Mouse (Mus musculus) forebrain, embryonic 13.5 days (tissue): ENCODE results near the gene Dcaf8. TPM values are rescaled to one million over a fixed set of nuclear protein-coding genes. Genes with fewer than 3 reads are reported as not detected.
A peak's percentile ranks its signal among the peaks of the same experiment; 100 is the strongest.

ENCODE experiments used
- ATAC-seq: fragments of 200-750 bp; cut with Nextera tagmentation; 2 replicates; pipeline ENCODE4 v1.8.0; 2017
- H3K27ac ChIP-seq: fragments of 300-500 bp; sonication (generic); 2 replicates; pipeline ENCODE4 v1.5.1; 2015; ENCODE audit warnings: inconsistent platforms, mild to moderate bottlenecking, moderate library complexity
- H3K27me3 ChIP-seq: fragments of 300-500 bp; sonication (generic); 2 replicates; pipeline ENCODE4 v1.6.1; 2015; ENCODE audit warnings: mild to moderate bottlenecking, inconsistent platforms
- H3K36me3 ChIP-seq: fragments of 300-500 bp; sonication (generic); 2 replicates; pipeline ENCODE4 v1.6.1; 2015; ENCODE audit warnings: mild to moderate bottlenecking, inconsistent platforms; ENCODE audit not compliant: poor library complexity, severe bottlenecking
- H3K4me1 ChIP-seq: fragments of 300-500 bp; sonication (generic); 2 replicates; pipeline ENCODE4 v1.6.1; 2015; ENCODE audit warnings: inconsistent platforms
- H3K4me2 ChIP-seq: fragments of 300-500 bp; sonication (generic); 2 replicates; pipeline ENCODE4 v1.6.1; 2015; ENCODE audit warnings: inconsistent platforms, mild to moderate bottlenecking, moderate library complexity
- H3K4me3 ChIP-seq: fragments of 300-500 bp; sonication (generic); 2 replicates; pipeline ENCODE4 v1.5.1; 2015; ENCODE audit warnings: mild to moderate bottlenecking, inconsistent platforms
- H3K9ac ChIP-seq: fragments of 300-500 bp; sonication (generic); 2 replicates; pipeline ENCODE4 v1.6.1; 2015; ENCODE audit warnings: mild to moderate bottlenecking, inconsistent platforms
- H3K9me3 ChIP-seq: fragments of 300-500 bp; sonication (generic); replicated peaks from 2 replicates; pipeline ENCODE4 v1.6.1; 2016; ENCODE audit warnings: inconsistent platforms
- WGBS: fragments of 180-500 bp; shearing (Covaris S2); methylation state at CpG from one replicate; pipeline ENCODE4 v1.1.7; 2015; 5-methylcytosine and 5-hydroxymethylcytosine counted together
- polyA plus RNA-seq: library from polyadenylated mRNA; unstranded; fragments of >200 nt; fragmentation: Nextera tagmentation; extraction: Ambion mirVana; gene quantifications from 2 replicates; pipeline ENCODE4 v1.2.1, GENCODE M21; 2015

The Dcaf8 gene
- polyA plus RNA-seq, 1 experiment from 2014 or later = 112 TPM

DNA sequence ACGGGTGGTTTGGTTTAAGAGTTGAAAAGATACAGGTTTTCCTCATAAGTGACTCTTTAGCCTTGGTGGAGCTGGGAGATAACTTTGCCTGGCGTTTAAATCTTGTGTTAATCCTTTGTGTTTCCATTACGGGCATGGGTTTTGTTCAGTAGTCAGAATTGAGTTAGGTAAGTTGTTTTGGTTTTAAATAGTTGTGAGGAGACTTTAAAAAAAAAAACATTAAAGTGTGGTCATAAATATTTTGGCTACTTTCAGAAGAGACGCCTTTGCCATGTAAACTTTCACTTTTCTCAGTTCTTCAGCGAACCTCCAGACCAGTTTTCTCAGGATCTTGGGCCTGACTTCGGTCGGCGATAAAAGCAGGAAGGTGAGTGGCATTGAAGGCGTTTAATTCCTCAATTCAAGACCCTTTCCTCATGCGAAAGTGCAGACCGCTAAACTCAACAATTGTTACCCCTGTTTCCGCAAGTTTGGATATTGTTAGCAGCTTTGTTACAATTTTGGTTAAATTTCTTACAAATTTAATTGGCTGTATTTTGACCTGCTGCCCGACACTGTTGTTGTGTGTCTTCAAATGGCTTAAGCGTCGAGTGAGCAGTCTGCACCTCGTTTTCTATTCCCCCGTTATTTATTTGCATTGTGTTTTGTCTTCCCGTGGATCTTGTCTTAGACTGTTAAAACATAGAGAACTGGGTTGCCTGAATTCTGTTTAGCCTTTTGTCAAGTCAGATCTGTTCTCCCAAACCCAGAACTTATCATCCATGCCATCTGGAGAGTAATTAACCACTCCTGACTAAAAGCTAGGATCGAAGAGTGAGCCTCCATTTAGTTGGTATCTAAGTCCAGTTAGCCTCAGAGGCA is 1.3 kb downstream of the Dcaf8 start:
- Histone ChIP-seq H3K4me2 (peak overlapping the region; percentile 77), H3K4me3 (peak overlapping the region; percentile 93), H3K9me3 (no peaks in the 10 kb centered on the region), H3K9ac (peak overlapping the region; percentile 99), H3K27me3 (no peaks in the 10 kb centered on the region), H3K36me3 (peaks cover 41% of the 10 kb centered on the region), H3K4me1 (peaks cover 32% of the 10 kb centered on the region), H3K27ac (peak overlapping the region; percentile 90)
- ATAC-seq = no peak
- 11% methylated on average over 19 of the region's 19 CpGs for WGBS

DNA sequence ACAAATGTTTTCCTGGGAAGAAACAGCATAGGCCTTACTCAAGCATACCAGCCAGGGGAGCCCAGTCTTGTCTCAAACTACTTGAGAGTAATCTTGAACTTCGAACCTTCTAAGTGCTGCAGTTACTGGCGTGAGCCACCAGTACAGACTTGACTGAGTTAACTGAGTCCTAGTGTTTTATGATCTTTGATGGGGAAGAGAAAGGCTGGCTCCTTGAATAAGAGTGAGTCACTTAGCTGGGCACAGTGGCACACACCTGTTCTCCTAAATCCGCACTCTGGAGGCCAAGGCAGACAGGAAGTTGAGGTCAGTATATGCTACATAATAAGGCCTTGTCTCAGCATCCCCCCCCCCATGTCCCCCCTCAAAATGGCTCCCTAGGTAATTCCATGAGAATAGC is 6.7 kb downstream of the Dcaf8 start:
- H3K4me3 ChIP-seq = no peak overlapping the region
- H3K4me2 ChIP-seq = no peak overlapping the region
- H3K9me3 ChIP-seq = no peaks in the 10 kb centered on the region
- H3K27ac ChIP-seq = no peak overlapping the region
- ATAC-seq = 0 out of 2 replicates have a peak, but pooled peaks have one; percentile 21
- peaks cover 67% of the 10 kb centered on the region for H3K36me3 ChIP-seq
- H3K9ac ChIP-seq = no peak overlapping the region
- H3K4me1 ChIP-seq = peaks cover 20% of the 10 kb centered on the region
- no peaks in the 10 kb centered on the region for H3K27me3 ChIP-seq
- 94% methylated on average over 3 of the region's 3 CpGs for WGBS

DNA sequence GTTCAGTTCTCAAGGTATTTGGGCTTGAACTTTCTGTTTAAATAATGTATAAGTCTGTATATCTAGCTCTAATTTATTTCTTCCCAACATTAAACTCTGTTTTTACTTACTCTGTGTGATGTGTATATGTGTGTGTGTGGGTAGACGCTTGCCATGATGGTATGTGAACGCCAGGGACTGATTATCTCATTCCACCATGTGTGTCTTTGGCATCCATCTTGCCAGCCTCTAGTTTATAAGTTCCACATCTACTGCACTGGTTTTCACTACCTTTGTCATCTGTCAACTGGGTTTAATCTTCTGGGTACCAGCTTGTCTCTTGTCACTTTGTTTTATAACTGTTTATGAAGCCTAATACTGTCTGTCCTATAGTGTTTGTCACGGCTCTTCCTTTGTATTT is 7.6 kb downstream of the Dcaf8 start:
- peaks cover 12% of the 10 kb centered on the region; the same call in 1 of the 2 replicates for H3K4me1 ChIP-seq
- H3K4me2 ChIP-seq = no peak overlapping the region
- H3K36me3 ChIP-seq = peaks cover 61% of the 10 kb centered on the region
- no peak overlapping the region for H3K27ac ChIP-seq
- ATAC-seq = no peak
- WGBS = 93% methylated on average over 3 of the region's 3 CpGs
- no peaks in the 10 kb centered on the region for H3K27me3 ChIP-seq
- H3K4me3 ChIP-seq = no peak overlapping the region
- no peak overlapping the region for H3K9ac ChIP-seq
- H3K9me3 ChIP-seq = no peaks in the 10 kb centered on the region

DNA sequence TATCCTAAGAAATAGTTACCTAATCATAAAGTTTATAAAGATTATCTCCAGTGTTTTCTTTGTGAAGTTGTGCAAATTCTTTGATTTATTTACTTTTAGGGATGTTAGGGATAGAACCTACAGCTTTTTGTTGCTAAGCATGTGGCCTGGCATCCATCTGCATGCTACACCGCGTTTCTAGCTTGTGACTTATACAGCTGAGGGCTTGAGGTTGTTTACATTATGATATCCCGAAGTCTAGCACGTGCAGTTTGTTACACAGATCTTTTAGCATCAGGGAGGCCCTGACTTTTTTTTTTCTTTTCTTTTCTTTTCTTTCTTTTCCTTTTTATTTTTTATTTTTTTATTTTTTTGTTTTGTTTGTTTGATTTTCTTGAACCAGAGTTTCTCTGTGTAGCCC is 12.1 kb downstream of the Dcaf8 start:
- H3K27me3 ChIP-seq = no peaks in the 10 kb centered on the region
- no peak overlapping the region for H3K9ac ChIP-seq
- no peaks in the 10 kb centered on the region for H3K9me3 ChIP-seq
- peaks cover 11% of the 10 kb centered on the region for H3K4me1 ChIP-seq
- ATAC-seq = no peak
- 85% methylated on average over 4 of the region's 4 CpGs for WGBS
- H3K36me3 ChIP-seq = peaks cover 24% of the 10 kb centered on the region
- no peak overlapping the region for H3K4me2 ChIP-seq
- H3K4me3 ChIP-seq = no peak overlapping the region
- H3K27ac ChIP-seq = no peak overlapping the region

DNA sequence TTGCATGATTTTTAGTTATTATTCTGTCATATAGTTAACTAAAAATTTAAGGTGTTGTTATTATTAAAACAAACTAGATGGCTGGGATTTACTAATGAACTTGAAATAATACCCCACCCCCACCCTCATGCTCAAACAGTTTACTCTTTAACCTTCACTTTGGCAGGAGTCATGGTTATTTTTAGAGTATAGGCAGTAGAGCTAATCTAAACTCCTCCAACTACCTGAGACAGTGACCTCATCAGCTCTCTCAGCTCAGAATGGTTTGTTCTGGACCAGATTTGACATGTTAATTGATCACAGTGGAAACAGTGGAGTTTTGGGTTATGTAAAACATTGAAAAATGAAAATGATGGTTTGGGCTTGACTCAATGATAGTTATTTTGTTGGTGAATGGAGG is 12.6 kb downstream of the Dcaf8 start:
- H3K9ac ChIP-seq = no peak overlapping the region
- no peaks in the 10 kb centered on the region for H3K9me3 ChIP-seq
- no peak for ATAC-seq
- peaks cover 15% of the 10 kb centered on the region for H3K4me1 ChIP-seq
- H3K27me3 ChIP-seq = no peaks in the 10 kb centered on the region
- H3K4me3 ChIP-seq = no peak overlapping the region
- no peak overlapping the region for H3K4me2 ChIP-seq
- peaks cover 23% of the 10 kb centered on the region for H3K36me3 ChIP-seq
- no peak overlapping the region for H3K27ac ChIP-seq

DNA sequence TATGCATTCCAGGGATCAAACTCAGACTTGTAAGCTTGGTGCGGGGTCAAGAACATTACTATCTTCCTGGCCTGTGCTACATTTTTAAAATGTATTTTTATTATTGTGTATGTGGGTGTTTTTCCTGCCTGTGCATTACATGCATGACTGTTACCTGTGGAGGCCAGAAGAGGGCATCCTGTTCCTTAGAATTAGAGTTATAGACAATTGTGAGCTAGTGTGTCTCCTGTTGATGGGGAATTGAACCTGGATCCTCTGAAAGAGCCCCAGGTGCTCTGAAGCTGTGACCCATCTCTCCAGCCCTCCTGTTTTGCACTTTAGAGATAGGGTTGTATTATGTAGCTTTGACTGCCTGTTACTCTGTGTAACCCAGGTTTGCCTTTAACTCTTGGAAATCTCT is 14.1 kb downstream of the Dcaf8 start:
- no peak overlapping the region for H3K4me3 ChIP-seq
- no peak overlapping the region for H3K27ac ChIP-seq
- peaks cover 15% of the 10 kb centered on the region for H3K4me1 ChIP-seq
- no peaks in the 10 kb centered on the region for H3K9me3 ChIP-seq
- H3K36me3 ChIP-seq = peaks cover 24% of the 10 kb centered on the region
- no peak overlapping the region for H3K9ac ChIP-seq
- H3K27me3 ChIP-seq = no peaks in the 10 kb centered on the region
- ATAC-seq = peak; percentile 72
- 89% methylated on average over 1 of the region's 1 CpGs for WGBS
- no peak overlapping the region for H3K4me2 ChIP-seq

DNA sequence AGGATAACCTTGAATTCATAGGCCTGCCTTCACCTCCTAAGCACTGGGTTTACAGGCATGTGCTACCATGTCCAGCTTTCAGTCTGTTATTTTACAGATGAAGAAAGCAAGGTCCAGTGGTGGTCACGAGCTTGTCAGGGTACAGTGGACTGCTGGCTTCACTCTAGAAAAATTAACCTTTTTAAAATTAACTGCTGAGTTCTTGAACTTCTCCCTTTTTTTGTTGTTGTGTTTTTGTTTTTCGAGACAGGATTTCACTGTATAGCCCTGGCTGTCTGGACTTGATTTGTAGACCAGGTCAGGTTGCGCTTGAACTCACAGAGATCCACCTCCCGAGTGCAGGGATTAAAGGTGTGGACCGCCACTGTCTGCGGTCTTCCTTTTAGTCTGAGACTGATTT is 15.1 kb downstream of the Dcaf8 start:
- Histone ChIP-seq H3K4me1 (peaks cover 15% of the 10 kb centered on the region), H3K27me3 (no peaks in the 10 kb centered on the region), H3K9me3 (no peaks in the 10 kb centered on the region), H3K36me3 (peaks cover 33% of the 10 kb centered on the region), H3K4me2 (no peak overlapping the region), H3K9ac (no peak overlapping the region), H3K27ac (no peak overlapping the region), H3K4me3 (no peak overlapping the region)
- 92% methylated on average over 6 of the region's 6 CpGs for WGBS
- ATAC-seq = no peak

DNA sequence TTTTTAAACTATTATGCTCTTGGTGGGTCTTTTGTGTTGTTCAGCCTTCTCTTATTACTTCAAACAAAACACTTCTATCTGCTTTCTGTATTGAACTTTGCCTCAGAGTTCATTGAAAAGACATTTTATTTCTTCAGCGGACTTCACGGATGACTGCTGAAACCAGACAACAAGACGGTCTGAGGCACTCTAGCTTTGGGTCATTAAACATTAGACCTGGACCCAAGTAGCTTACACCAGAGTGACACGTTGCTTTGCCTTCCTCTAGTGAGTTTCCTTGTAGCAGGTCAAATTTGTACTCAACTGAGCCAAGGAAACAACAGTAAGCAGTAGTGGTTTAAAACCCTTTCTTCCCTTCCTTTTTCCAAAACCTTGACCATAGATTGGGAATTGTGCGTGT is 20.0 kb downstream of the Dcaf8 start:
- 70% methylated on average over 5 of the region's 5 CpGs for WGBS
- no peak for ATAC-seq
- Histone ChIP-seq H3K4me1 (peaks cover 17% of the 10 kb centered on the region), H3K27ac (no peak overlapping the region), H3K4me2 (no peak overlapping the region), H3K9ac (no peak overlapping the region), H3K4me3 (no peak overlapping the region), H3K36me3 (peaks cover 73% of the 10 kb centered on the region), H3K9me3 (no peaks in the 10 kb centered on the region), H3K27me3 (no peaks in the 10 kb centered on the region)

DNA sequence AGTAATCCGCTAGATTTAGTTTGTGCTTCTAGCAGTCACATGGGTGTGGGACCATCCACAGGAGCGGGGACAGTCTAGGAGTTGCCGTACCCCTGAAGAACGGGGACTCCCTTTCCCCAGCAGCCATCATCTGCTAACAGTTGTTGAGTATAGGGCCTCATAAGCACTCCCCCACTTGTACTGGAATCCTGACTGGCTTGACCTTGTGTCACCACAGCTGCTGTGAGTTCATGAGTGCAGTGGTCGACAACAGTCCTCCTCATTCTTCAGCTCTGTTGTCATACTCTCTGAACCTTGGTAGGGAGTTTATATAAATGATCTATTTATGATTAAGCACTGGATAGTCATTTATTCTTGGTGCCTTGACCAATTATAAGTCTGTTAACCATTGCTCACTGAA is 21.9 kb downstream of the Dcaf8 start:
- Histone ChIP-seq H3K27ac (no peak overlapping the region), H3K9me3 (no peaks in the 10 kb centered on the region), H3K4me1 (peaks cover 17% of the 10 kb centered on the region), H3K36me3 (peaks cover 91% of the 10 kb centered on the region), H3K4me2 (no peak overlapping the region), H3K9ac (no peak overlapping the region), H3K27me3 (no peaks in the 10 kb centered on the region), H3K4me3 (no peak overlapping the region)
- no peak for ATAC-seq
- 96% methylated on average over 5 of the region's 5 CpGs for WGBS

DNA sequence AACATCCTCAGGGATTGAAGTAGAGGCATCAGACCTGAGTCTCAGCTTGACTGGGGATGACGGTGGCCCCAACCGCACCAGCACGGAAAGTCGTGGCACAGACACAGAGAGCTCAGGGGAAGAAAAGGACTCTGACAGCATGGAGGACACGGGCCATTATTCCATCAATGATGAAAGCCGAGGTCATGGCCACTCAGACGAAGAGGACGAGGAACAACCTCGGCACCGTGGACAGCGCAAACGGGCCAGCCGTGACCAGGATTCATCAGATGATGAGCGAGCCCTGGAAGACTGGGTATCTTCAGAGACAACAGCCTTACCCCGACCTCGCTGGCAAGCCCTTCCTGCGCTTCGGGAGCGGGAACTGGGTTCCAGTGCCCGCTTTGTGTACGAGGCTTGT is 24.5 kb downstream of the Dcaf8 start:
- H3K4me2 ChIP-seq = no peak overlapping the region
- H3K27ac ChIP-seq = no peak overlapping the region
- 96% methylated on average over 21 of the region's 21 CpGs for WGBS
- peaks cover 12% of the 10 kb centered on the region; the same call in 1 of the 2 replicates for H3K4me1 ChIP-seq
- H3K9ac ChIP-seq = no peak overlapping the region
- no peak for ATAC-seq
- H3K9me3 ChIP-seq = no peaks in the 10 kb centered on the region
- H3K4me3 ChIP-seq = no peak overlapping the region
- H3K27me3 ChIP-seq = no peaks in the 10 kb centered on the region
- peaks cover 91% of the 10 kb centered on the region for H3K36me3 ChIP-seq

DNA sequence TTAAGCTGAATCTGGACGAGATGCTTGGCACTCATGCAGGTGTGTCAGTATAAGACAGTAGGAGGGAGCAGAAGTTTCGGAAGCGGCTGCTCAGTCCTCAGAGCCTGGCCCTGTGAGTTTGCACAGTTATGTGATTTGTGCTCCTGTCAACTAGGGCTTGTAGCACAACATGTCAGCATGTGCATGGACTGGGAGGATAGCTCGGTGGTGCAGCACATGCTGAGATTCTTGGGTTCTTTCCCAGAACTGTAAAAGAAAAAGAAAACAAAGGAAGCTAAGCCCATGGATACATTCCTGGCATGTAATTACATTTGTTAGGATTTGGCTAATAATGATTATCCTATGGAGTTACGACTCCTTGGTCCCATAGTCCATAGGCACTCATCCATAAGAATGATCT is 25.3 kb downstream of the Dcaf8 start:
- Histone ChIP-seq H3K9me3 (no peaks in the 10 kb centered on the region), H3K4me3 (no peak overlapping the region), H3K36me3 (peaks cover 89% of the 10 kb centered on the region), H3K27me3 (no peaks in the 10 kb centered on the region), H3K4me2 (no peak overlapping the region), H3K4me1 (peaks cover 12% of the 10 kb centered on the region; the same call in 1 of the 2 replicates), H3K9ac (no peak overlapping the region), H3K27ac (no peak overlapping the region)
- 54% methylated on average over 5 of the region's 5 CpGs for WGBS
- ATAC-seq = peak; percentile 53; the same call in 1 of the 2 replicates

DNA sequence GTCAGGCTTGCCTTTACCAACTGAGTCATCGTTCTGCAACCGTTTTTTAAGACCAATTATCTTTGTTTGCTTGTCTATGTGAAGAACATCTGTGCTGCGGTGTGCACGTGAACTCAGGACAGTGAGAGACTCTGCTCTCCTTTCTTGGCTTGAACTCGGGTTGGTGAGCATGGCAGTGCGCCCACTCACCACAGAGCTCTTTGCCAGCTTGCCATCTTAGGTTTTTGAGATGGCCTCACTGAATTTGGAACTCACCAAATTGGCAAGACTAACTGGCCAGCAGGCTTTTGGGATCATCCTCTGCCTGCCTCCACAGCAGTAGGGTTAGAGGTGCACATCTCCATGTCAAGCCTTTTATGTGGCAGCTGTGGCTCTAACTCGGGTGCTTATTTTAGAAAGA is 29.9 kb downstream of the Dcaf8 start:
- H3K27me3 ChIP-seq = no peaks in the 10 kb centered on the region
- no peaks in the 10 kb centered on the region for H3K9me3 ChIP-seq
- H3K36me3 ChIP-seq = peaks cover 84% of the 10 kb centered on the region
- 0 out of 2 replicates have a peak, but pooled peaks cover 12% of the 10 kb centered on the region for H3K4me1 ChIP-seq
- H3K27ac ChIP-seq = peak overlapping the region; percentile 0; the same call in 1 of the 2 replicates
- no peak overlapping the region for H3K4me3 ChIP-seq
- H3K4me2 ChIP-seq = no peak overlapping the region
- 81% methylated on average over 7 of the region's 7 CpGs for WGBS
- no peak overlapping the region for H3K9ac ChIP-seq
- no peak for ATAC-seq

DNA sequence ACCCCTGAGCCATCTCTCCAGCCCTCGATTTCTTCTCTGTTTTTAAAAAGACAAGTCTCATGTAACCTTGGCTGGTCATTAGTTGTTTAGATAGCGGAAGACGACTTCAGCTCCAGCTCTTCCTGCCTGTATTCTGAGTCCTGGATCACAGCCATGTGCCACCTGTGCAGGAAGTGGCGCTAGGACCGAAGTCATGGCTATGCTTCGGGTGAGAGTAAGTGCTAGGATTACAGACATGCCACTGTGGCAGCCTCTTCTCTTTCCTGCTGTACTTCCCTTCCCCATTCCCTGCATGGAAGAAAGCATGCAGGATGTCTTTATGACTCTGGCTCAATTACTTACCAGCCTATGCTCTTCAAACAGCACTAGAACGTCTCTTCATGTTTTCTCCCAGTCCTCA is 31.2 kb downstream of the Dcaf8 start:
- H3K27me3 ChIP-seq = no peaks in the 10 kb centered on the region
- no peak overlapping the region for H3K4me2 ChIP-seq
- no peaks in the 10 kb centered on the region for H3K9me3 ChIP-seq
- ATAC-seq = no peak
- peaks cover 76% of the 10 kb centered on the region for H3K36me3 ChIP-seq
- H3K27ac ChIP-seq = no peak overlapping the region
- H3K4me3 ChIP-seq = no peak overlapping the region
- no peak overlapping the region for H3K9ac ChIP-seq
- H3K4me1 ChIP-seq = no peaks in the 10 kb centered on the region
- 77% methylated on average over 7 of the region's 7 CpGs for whole genome bisulfite sequencing
